Mouse (Mus musculus) stomach, postnatal 0 days (tissue): ENCODE measurements around the gene Camkv.

ENCODE experiments used
- CTCF ChIP-seq: IDR thresholded peaks from 2 replicates; pipeline ENCODE4 v1.5.1; 2016; ENCODE audit warnings: antibody characterized with exemption, low read depth, mild to moderate bottlenecking, moderate library complexity
- EP300 ChIP-seq: optimal IDR thresholded peaks from 2 replicates; pipeline ENCODE3; 2016; ENCODE audit warnings: antibody characterized with exemption

- no peak for TF ChIP-seq CTCF
- TF ChIP-seq EP300, result no peak
Observed at GRCm38 (mm10) chr9:107992197-107992596, 56.7 kb downstream of the Camkv start, which contains the start of gene Cdhr4.
